Mouse (Mus musculus): ENCODE measurements at regions not wholly inside any gene's neighbourhood (a gene's known extent, or its start where the extent isn't known, plus 50 kb on each side); places are given as distances from the start of the nearest gene placed in this dataset.

- TF ChIP-seq CTCF (conservative IDR thresholded peaks at IDR 0.05; ENCODE audit: low read length) (no peak), POU5F1 (IDR thresholded peaks at IDR 0.05; ENCODE audit: borderline replicate concordance, low read length) (no peak), NANOG (IDR thresholded peaks at IDR 0.05; ENCODE audit: borderline replicate concordance, low read length) (no peak)
These were observed 160.1 kb downstream of the Etnk1 start for GRCm38 (mm10) chr6:143326956-143327722.
